Mouse (Mus musculus) forelimb bud, embryonic 11.5 days (tissue): ENCODE measurements at regions not wholly inside any gene's neighbourhood (a gene's known extent, or its start where the extent isn't known, plus 50 kb on each side); places are given as distances from the start of the nearest gene placed in this dataset.

Source experiments
- DNase-seq: peaks from one replicate; pipeline ENCODE4 v3.0.0-alpha.2; 2012; ENCODE audit warnings: low read depth, low spot score

- no peak for DNase-seq
Observed at GRCm38 (mm10) chr13:83716711-83717171, 212.9 kb downstream of the Mef2c start.

GRCm38 (mm10) chr13:83717686-83718210 lies 213.9 kb downstream of the Mef2c start:
- DNase-seq: no peak

GRCm38 (mm10) chr13:83718431-83719410 lies 214.9 kb downstream of the Mef2c start:
- DNase-seq: no peak

DNA sequence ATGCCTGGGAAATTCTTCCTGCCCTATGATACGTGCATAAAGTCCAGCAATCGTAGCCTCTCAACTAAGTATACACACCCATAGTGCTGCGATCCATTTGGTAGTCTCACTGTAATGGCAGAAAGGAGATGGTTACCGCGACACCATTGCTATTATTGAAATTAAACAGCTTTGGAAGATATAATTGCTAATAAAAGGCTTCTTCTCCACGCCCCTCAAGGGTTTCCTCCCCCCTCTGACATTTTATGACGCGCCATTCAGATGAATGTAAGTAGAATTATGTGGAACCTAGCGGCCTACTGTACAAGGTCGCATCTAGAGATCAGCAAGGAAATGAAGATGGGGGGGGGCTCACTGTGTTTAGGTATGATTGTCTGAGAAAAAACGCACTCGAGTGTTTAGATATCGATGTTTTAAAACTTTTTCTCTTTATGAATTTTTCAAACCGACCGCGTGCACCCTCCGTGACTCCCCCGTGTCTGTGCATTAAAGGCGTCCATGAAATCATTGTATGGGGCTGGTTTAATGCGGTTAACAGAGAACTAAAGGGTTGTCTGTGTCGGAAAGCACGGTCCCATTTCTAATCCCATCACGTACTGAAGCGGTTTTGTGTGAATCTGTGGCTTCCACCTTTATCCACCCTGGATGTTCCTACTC lies 215.9 kb downstream of the Mef2c start:
- no peak for DNase-seq

DNA sequence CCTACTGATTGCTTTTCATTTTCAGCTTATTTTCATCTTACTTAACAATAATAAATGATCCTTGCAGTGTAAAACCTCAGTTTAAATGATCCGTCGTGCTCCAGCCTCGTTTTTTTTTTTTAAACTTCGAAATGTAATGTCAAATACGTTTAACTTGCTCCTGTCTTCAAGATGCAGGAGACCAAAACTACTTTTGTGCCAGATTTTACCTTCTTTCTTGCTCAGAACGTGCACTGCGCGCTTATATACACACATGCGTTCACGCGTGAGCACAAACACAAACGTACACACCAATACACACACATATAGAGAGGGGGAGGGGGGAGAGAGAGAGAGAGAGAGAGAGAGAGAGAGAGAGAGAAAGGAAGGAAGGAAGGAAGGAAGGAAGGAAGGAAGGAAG lies 216.5 kb downstream of the Mef2c start:
- DNase-seq: no peak

GRCm38 (mm10) chr13:83720883-83721371 lies 217.1 kb downstream of the Mef2c start:
- no peak for DNase-seq

- no peak for DNase-seq
Observed at GRCm38 (mm10) chr13:83721563-83721962, 217.7 kb downstream of the Mef2c start.

DNA sequence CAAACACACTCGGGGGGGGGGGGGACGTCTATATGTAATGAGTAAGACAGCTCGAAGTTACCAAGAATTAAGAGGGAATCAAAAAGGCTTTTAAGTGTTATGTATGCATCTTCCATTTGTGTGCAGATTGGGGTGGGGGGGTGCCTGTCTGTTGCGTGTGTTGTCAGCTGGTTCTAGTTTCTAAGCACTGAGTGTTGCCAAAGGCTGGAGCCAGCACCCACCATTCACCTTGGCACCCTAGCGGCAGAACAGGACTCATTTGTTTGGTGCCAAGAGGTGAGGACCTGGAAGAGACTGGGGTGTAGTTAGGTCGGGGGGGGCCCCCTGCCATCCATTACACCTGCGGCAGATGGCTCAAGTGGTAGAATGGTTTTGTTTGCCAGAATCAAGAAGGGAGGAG lies 218.4 kb downstream of the Mef2c start:
- DNase-seq: no peak

GRCm38 (mm10) chr13:83722791-83723190 lies 219.0 kb downstream of the Mef2c start:
- DNase-seq: no peak

DNA sequence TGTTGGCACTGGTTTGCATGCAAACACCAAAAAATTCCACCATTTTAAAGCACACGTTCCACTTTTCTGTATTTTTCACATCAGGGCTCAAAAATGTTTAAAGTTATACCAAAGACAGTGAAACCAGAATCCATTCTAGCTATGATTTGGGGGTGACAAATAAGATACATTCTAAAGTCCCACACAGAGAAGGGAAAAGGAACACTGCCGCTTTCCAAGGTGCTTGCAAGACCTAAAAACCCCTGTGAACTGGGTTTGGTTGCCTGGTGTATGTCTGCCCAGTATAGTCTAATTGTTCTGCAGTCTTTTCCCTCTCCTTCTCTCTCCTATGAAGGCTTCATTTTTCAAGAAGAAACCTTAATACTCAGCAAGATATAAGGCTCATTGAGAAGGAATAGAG lies 219.6 kb downstream of the Mef2c start:
- no peak for DNase-seq

- no peak for DNase-seq
Observed at GRCm38 (mm10) chr13:83724196-83724595, 220.4 kb downstream of the Mef2c start.

DNA sequence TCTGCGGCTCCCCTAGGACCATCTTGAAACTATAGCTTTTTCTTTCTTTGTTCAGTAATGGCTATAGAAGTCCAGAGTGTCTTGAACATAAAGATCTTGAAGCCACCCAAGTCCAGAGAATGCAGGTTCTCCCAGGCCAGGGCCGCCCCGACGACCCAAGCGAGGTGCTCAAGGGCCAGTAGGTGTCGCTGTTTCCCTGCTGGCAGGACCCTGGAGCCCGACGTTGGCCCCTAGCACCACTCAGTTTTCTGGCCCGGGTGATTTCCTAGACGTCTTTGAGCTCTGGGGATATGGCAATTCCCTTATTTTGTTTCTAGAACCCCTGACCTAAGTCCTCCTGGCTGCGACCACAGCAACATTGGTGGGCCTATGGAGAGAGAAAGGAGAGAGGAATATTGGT lies 221.2 kb downstream of the Mef2c start:
- DNase-seq: no peak

- DNase-seq: no peak
Observed at GRCm38 (mm10) chr13:83725831-83726230, 222.0 kb downstream of the Mef2c start.

DNA sequence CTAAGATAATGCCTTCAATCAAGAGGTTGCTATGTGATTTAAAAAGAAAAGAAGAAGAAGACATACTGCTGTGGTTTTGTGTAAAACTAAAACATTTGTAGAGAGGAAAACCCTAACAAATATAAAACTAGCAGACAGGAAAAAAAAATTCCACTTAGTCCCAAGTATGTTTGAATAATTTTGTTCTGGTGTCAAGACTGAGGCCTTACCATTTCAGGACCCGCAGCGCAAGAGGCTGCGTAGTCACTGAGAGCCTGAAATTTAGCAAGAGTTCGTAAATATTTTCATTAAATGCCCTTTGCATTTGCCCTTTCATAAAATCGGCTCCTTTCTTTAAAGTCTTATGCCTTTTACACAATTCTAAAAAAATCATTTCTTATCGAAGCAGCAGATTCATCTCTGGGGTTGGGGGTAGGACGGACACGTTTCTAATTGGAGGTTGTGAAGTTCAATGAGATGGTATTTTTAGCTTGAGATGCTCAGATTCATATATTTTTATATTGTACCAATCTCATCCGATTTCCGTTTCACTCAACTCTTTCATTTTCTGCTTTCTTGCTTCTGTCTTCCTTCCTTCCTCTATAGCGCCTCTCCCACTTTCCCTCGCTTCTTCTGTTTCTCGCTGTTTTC lies 222.6 kb downstream of the Mef2c start:
- no peak for DNase-seq

DNA sequence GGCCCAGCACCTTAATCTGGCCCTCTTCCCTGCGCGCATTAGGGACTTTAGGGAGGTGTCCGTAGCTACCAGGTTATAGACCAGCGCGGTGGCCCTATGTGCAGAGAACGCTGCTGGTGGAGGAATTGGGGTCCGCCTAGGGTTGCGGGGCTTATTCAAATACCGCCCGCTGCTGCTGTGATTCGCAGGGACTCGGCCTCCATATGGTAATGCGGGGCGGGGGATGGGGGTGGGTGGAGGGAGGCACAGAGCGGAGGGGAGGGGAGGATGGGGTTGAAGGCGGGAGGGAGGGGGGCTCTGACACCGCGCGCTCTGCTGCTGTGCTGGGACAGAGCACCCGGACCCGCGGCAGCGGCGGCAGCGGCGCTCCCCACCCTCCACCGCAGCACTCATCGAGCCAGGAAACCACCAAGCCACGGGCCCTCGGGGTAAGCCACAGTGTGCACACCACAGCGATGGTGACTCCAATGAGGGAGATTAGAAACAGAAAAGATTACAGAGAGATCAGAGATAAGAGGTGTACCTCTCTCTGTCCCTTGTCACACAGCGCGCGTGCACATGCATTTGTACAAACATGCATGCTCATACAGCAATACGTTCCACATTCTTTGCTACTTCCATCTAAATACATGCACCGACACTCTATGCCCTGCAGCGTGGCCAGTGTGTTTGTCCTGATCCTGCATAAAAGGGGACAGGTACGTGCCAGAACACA lies 223.4 kb downstream of the Mef2c start:
- DNase-seq: no peak

- DNase-seq: no peak
Observed at GRCm38 (mm10) chr13:83727766-83728395, 224.0 kb downstream of the Mef2c start.

DNA sequence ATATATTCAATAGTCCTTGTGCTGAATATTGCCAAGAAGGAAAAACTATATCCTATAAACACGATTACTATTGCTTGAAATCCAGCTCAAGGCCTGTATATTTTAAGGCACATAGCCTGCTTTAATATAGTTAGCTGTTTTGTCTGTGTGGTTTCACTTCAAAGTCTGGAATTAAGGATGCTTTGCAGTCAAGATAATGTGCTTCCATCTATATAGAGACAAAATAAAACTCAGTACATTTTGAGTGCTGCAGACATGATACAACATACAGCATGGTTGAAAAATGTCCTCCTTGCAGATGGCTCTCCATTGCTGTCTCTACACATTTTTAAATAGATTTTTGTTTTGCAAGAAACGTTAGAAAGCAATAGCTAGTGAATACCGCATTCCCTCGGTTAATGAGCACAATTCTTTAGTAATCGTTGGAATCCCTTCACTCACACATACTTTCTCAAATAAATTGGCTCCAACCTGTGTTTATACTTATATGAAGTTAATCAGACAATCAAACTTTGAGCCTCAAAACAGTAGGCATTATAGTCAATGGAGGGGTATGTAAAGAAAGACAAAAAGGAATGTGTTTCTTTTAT lies 224.7 kb downstream of the Mef2c start:
- DNase-seq: no peak

DNA sequence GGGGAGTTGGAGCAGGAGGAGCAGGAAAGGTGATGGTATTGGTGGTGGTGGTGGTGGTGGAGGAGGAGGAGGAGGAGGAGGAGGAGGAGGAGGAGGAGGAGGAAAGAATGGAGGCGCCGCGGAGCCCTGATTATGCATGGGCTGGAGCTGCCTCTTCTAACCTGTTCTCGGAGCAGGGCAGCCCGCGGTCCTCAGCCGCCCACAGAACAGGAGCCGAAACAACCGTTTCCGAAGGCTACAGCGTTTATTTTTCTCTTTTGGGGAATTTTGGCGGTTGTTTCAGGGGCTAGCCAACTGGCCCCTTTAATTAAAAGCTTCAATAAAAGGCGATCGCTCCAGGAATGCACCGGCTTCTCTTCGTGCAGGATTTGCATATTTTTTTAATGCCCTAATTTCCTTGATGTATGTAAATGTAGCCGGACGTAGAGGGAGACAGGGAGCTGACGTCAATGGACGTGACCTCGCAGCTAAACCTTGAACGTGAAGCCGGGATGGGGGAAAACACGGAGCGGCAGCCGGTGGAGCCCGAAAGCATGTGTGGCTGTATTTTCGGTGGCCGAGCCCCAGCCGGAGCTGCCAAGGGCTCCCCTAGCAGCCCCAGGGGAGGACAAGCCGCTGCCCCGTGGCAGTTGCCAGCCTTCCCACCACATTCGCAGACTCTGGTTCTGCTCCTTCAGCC lies 225.6 kb downstream of the Mef2c start:
- DNase-seq: no peak

GRCm38 (mm10) chr13:83730155-83730712 lies 226.4 kb downstream of the Mef2c start:
- no peak for DNase-seq
